In the genomic region with DNA sequence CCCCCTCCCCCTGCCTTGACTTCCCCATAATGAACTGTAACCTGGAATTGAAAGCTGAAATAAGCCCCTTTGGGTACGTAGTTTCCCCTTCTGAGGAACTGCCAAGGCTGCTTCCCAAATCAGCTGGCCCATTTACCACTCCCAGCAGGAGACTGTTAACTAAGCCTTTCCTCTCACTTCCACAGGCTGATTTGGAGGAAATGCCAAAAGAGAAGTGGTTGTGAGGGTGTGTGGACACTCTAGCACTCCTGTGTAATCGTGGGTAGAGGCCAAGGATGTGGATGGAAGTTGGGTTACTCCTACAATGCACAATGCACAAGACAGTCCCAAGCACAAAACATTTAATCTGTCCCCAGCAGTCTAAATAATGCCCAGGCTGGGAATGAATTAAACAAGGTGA, we compare ENCODE assay signal across 8 mouse cellular contexts. TPM values are rescaled to one million over a fixed set of nuclear protein-coding genes. Genes with fewer than 3 reads are reported as not detected.
DNase-seq lines count a peak whose midpoint lies in the region; ATAC-seq lines count a peak whose summit lies in the region.

No protein-coding gene starts in this region.

- no peaks in the 10 kb centered on the region for H3K27me3 ChIP-seq in forebrain, embryonic 15.5 days
- peaks cover 9% of the 10 kb centered on the region for H3K27me3 ChIP-seq in forebrain, embryonic 11.5 days (ENCODE audit: control insufficient read depth, insufficient read depth, low read length)
- H3K27me3 ChIP-seq in lung, embryonic 16.5 days (ENCODE audit: control insufficient read depth, insufficient read depth, low read depth, low read length): no peaks in the 10 kb centered on the region; the same call in 1 of the 2 replicates
- no peaks in the 10 kb centered on the region for H3K27me3 ChIP-seq in liver, embryonic 11.5 days (replicated peaks; ENCODE audit: control insufficient read depth, insufficient read depth, low read length)

- H3K4me1 ChIP-seq in forebrain, embryonic 15.5 days: peaks cover 17% of the 10 kb centered on the region
- H3K4me1 ChIP-seq in forebrain, embryonic 11.5 days (replicated peaks; ENCODE audit: control insufficient read depth, insufficient read depth, low read length): peaks cover 4% of the 10 kb centered on the region; the same call in 1 of the 2 replicates
- H3K4me1 ChIP-seq in lung, embryonic 16.5 days (replicated peaks; ENCODE audit: control insufficient read depth, insufficient read depth, low read length): peaks cover 29% of the 10 kb centered on the region
- peaks cover 26% of the 10 kb centered on the region for H3K4me1 ChIP-seq in liver, embryonic 11.5 days (replicated peaks; ENCODE audit: control insufficient read depth, insufficient read depth, low read length)

- H3K9me3 ChIP-seq in forebrain, embryonic 15.5 days: no peaks in the 10 kb centered on the region
- no peaks in the 10 kb centered on the region; the same call in 1 of the 2 replicates for H3K9me3 ChIP-seq in forebrain, embryonic 11.5 days (ENCODE audit: control insufficient read depth, low read length)
- H3K9me3 ChIP-seq in lung, embryonic 16.5 days (ENCODE audit: control insufficient read depth, low read length): peaks cover 3% of the 10 kb centered on the region
- H3K9me3 ChIP-seq in liver, embryonic 11.5 days (ENCODE audit: control insufficient read depth, low read length): peaks cover 3% of the 10 kb centered on the region; the same call in 1 of the 2 replicates

- no peak overlapping the region for H3K4me3 ChIP-seq in forebrain, embryonic 15.5 days
- no peak overlapping the region for H3K4me3 ChIP-seq in forebrain, embryonic 11.5 days (ENCODE audit: low read depth, low read length)
- H3K4me3 ChIP-seq in lung, embryonic 16.5 days (ENCODE audit: low read length): no peak overlapping the region
- H3K4me3 ChIP-seq in liver, embryonic 11.5 days (ENCODE audit: low read depth, low read length): peak overlapping the region; percentile 65; the same call in 1 of the 2 replicates

- ATAC-seq in forebrain, embryonic 15.5 days (replicated peaks): no peak
- ATAC-seq in forebrain, embryonic 11.5 days (replicated peaks; ENCODE audit: low FRiP score): no peak
- no peak for ATAC-seq in lung, embryonic 16.5 days (ENCODE audit: low read depth)
- no peak for ATAC-seq in liver, embryonic 11.5 days (replicated peaks; ENCODE audit: low FRiP score)
- ATAC-seq in neutrophil, adult 5-6 weeks (ENCODE audit: extremely low read depth, insufficient number of reproducible peaks, low FRiP score, poor library complexity, severe bottlenecking): peak; percentile 27; the same call in 1 of the 2 replicates

- no peaks in the 10 kb centered on the region for H3K36me3 ChIP-seq in forebrain, embryonic 15.5 days
- no peaks in the 10 kb centered on the region for H3K36me3 ChIP-seq in forebrain, embryonic 11.5 days (ENCODE audit: control insufficient read depth, insufficient read depth, low read length)
- H3K36me3 ChIP-seq in lung, embryonic 16.5 days (ENCODE audit: control insufficient read depth, insufficient read depth, low read length): no peaks in the 10 kb centered on the region
- H3K36me3 ChIP-seq in liver, embryonic 11.5 days (ENCODE audit: control insufficient read depth, insufficient read depth, low read length): no peaks in the 10 kb centered on the region

- no peak for DNase-seq in forebrain, embryonic 11.5 days (ENCODE audit: low spot score)
- no peak for DNase-seq in lung, postnatal 10 days
- DNase-seq in liver, embryonic 11.5 days (ENCODE audit: low spot score): no peak
- no peak for DNase-seq in layer of hippocampus, postnatal 36 days
- no peak for DNase-seq in thymus, adult 18-20 months

- H3K9ac ChIP-seq in forebrain, embryonic 15.5 days (replicated peaks): no peak overlapping the region
- H3K9ac ChIP-seq in forebrain, embryonic 11.5 days (ENCODE audit: low read length): no peak overlapping the region
- H3K9ac ChIP-seq in lung, embryonic 16.5 days (ENCODE audit: low read length): no peak overlapping the region
- peak overlapping the region; percentile 73; the same call in 1 of the 2 replicates for H3K9ac ChIP-seq in liver, embryonic 11.5 days (ENCODE audit: low read depth, low read length)

- H3K4me2 ChIP-seq in forebrain, embryonic 15.5 days (replicated peaks): peak overlapping the region; percentile 99
- H3K4me2 ChIP-seq in forebrain, embryonic 11.5 days (ENCODE audit: low read depth, low read length, severe bottlenecking): no peak overlapping the region
- H3K4me2 ChIP-seq in lung, embryonic 16.5 days (ENCODE audit: low read depth, low read length): peak overlapping the region; percentile 94; the same call in 1 of the 2 replicates
- H3K4me2 ChIP-seq in liver, embryonic 11.5 days: peak overlapping the region; percentile 93

- H3K27ac ChIP-seq in forebrain, embryonic 15.5 days (replicated peaks): no peak overlapping the region
- no peak overlapping the region for H3K27ac ChIP-seq in forebrain, embryonic 11.5 days (ENCODE audit: low read depth, low read length)
- H3K27ac ChIP-seq in lung, embryonic 16.5 days (ENCODE audit: low read length): no peak overlapping the region
- H3K27ac ChIP-seq in liver, embryonic 11.5 days (ENCODE audit: low read depth, low read length): no peak overlapping the region

- WGBS in forebrain, embryonic 15.5 days: 34% methylated on average over 2 of the region's 2 CpGs
- 56% methylated on average over 2 of the region's 2 CpGs for WGBS in forebrain, embryonic 11.5 days
- 55% methylated on average over 2 of the region's 2 CpGs for WGBS in lung, embryonic 16.5 days
- WGBS in liver, embryonic 11.5 days: 54% methylated on average over 2 of the region's 2 CpGs

RNA-seq across cellular contexts. Expression of gene Rin3, which starts 0.7 kb away (rescaled TPM):
- polyA plus RNA-seq in forebrain, embryonic 15.5 days (2015; fragmentation: Nextera tagmentation; extraction: Ambion mirVana): 1.3 and 1.7 TPM in 2 replicates
- polyA plus RNA-seq in forebrain, embryonic 11.5 days (2014; fragmentation: Nextera tagmentation; extraction: Ambion mirVana): 4.1 and 6.1 TPM in 2 replicates
- polyA plus RNA-seq in lung, embryonic 16.5 days (2015; fragmentation: Nextera tagmentation; extraction: Ambion mirVana): 16.4 and 16.7 TPM in 2 replicates
- 10.2 and 12.9 TPM in 2 replicates for polyA plus RNA-seq in liver, embryonic 11.5 days (2014; fragmentation: Nextera tagmentation; extraction: Ambion mirVana)
- total RNA-seq in neutrophil, adult 5-6 weeks (2017): 196 and 218 TPM in 2 replicates
- 1 to 10 TPM; 2.1 to 4.3 TPM for total RNA-seq in layer of hippocampus, postnatal 36 days (2021)
